Mouse (Mus musculus): ENCODE data around the gene Klhl8.

- no peak for TF ChIP-seq CTCF (IDR thresholded peaks at IDR 0.05; ENCODE audit: borderline replicate concordance, insufficient read depth, low read depth, low read length)
- TF ChIP-seq POLR2A (IDR thresholded peaks at IDR 0.05; ENCODE audit: borderline replicate concordance, insufficient read depth, low read length) = no peak
These were observed 28.2 kb upstream of the Klhl8 start for GRCm38 (mm10) chr5:103939350-103939652.

Data from cerebellum, adult 2 months (tissue).